Mouse (Mus musculus) layer of hippocampus, postnatal 14 days (tissue): Measurements from ENCODE around the gene Gm10778. TPM values are rescaled to one million over a fixed set of nuclear protein-coding genes. Genes with fewer than 3 reads are reported as not detected.

Experiments used
- DNase-seq, 2 experiments: peaks; one replicate each; pipeline ENCODE4 v3.0.0; 2021 to 2022; ENCODE audit warnings: low spot score in 2 of 2, mixed read lengths in 1 of 2
- long read RNA-seq, 2 experiments: library from polyadenylated mRNA; stranded (forward); transcript quantifications; one replicate each; pipeline ENCODE4 v2.0.0; 2021
- total RNA-seq, 2 experiments: library from RNA; stranded (reverse); gene quantifications; 2 replicates each; pipeline ENCODE4 v1.2.3; 2021

Gene Gm10778
- total RNA-seq = 1 to 10 TPM; 3.5 to 3.9 TPM
- long read RNA-seq, experiment 1 = 0 reads
- long read RNA-seq, experiment 2, full-length matches to known transcripts = 2 of 2 reads
- long read RNA-seq, experiment 2, partial matches to known transcripts = 0 of 2 reads
- long read RNA-seq, experiment 2, other reads (novel, unspliced or antisense) = 0 of 2 reads

- peak; percentile 84 to 90 for DNase-seq
These were observed at the start of gene Gm10778 for GRCm38 (mm10) chr10:81648803-81649775. TSS of gene Gm10778 (plus strand) at chr10:81649059.

DNA sequence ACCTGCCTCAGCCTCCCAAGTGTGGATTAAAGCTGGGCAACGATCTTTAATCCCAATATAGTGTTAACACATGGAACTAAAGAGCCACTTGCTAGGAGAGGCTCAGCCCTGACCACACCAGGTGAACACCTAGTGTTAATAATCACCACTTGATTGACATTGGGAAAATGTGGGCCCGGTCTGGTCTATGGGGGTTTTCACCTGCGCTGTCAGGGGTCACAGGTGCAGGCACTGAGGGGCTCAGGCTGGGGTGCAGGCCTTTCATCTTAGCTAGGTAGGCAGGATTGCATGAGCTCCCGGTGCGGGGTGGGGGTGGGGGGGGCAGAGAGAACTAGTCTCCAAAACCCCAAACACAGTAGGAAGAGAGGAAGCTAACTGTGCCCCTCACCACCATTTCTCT is 49.2 kb upstream of the Gm10778 start:
- no peak for DNase-seq

DNA sequence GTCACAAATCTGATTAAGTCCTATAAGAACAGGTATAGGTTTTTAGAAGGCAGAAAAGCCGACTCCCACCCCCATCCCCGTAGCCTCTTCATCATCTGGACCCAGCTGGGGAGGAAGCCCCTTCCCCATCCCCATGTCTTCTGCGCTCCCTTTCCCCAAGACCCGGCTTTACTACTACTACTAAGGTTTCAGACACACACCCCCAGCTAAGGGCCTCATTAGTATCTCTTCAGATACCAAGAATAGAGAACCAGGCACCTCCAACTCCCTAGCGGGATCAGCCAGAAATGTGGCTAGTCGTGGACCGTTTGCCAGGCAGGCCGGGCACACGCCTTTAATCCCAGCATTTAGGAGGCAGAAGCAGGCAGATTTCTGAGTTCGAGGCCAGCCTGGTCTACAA is 48.8 kb upstream of the Gm10778 start:
- no peak for DNase-seq

- DNase-seq = peak; percentile 88 to 95
These were observed 48.1 kb upstream of the Gm10778 start, which contains the start of gene Tle6 for GRCm38 (mm10) chr10:81600738-81601203. TSS of gene Tle6 (minus strand) at chr10:81601073.

DNA sequence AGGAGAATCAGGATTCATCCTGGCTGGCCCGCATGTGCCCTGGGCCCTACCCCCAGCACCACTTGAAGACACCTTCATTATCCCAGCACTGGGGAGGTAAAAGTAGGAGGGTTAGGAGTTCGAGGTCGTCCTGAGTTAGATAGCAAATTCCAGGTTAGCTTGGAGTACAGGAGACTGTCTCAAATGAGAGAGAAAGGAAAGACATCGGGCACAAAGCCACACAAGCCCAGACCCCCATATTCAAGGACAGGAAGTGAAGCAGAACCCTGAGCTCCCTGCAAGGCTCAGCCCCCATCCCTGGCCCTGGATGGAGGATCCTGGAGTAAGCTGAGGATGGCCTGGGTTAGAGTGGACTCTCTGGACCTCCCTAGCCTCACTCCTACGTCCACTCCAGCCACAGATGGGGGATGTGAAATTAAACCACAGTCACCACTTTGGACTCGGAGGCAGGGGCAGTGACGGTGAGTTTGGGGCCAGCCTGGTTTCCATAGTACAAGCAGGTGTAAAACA is 47.4 kb upstream of the Gm10778 start:
- no peak for DNase-seq

- no peak for DNase-seq
These were observed 46.1 kb upstream of the Gm10778 start for GRCm38 (mm10) chr10:81602741-81603151.

DNA sequence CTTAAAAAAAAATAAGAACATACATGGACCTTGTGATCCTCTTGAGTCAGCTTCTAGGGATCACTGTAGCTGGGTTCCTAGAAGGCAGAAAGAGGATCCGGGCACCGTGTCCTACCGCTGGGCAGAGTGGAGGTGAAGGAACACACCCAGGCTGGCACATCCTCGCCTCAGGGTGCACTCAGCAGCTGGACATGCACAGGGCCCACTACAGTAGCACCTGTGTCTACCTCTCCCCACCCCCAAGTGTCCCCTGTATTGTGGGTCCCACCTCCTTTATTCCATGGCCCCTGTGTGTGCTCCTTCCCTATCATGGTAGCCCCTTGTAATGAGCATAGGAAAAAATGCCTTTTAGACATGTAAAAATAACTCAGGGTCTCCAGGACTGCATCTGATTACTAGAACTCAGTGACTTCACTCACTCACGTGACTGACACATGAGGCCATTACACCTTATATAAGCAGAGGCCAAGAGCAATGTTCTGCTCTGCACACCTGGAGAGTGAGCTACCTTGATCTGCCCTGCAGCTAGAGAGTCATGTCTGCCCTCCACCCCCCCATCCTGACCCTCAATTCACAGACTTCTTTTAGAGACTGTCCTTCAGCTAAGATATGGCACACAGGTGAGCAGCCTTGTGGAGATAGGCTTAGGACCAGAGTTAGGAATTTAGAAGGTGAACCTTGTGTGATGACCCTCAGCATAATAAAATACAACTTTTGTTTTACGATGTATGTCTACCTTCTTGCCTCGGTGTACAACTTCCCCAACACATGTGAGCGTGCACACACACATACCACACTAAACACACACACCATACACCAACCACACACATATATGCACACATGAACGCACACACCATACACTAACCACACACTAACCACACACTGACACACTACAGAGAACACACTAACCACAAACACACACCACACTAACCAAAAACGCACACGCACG is 44.6 kb upstream of the Gm10778 start:
- DNase-seq = no peak

GRCm38 (mm10) chr10:81604968-81605665 is 43.7 kb upstream of the Gm10778 start:
- DNase-seq = peak; percentile 86 to 91

- no peak for DNase-seq
These were observed 43.2 kb upstream of the Gm10778 start for GRCm38 (mm10) chr10:81605666-81605973.

GRCm38 (mm10) chr10:81605974-81606751 is 42.7 kb upstream of the Gm10778 start, which contains the start of gene BC025920:
TSS of gene BC025920 (plus strand) at chr10:81606270.
- DNase-seq = peak; percentile 90 to 98

DNA sequence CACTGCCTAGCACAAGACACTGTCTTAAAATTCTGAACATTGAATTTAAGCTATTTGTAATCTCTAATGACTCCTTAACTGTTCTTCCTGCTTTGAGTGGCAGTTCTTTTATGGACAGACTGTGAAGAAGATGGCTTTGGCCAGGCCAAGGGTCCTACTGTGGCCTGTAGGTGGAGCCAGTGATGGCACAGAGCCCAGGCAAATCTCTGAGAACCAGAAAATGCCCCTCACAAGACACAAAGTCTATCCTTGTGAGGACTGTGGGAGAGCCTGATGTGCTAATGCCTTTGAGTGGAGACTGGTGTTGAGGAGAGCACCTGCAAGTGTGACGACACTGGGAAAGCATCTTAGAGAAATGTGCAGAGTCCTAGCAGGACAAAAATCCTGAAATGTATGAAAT is 40.6 kb upstream of the Gm10778 start:
- DNase-seq = no peak

GRCm38 (mm10) chr10:81612779-81613178 is 36.1 kb upstream of the Gm10778 start:
- no peak for DNase-seq

GRCm38 (mm10) chr10:81615486-81615885 is 33.4 kb upstream of the Gm10778 start:
- DNase-seq = peak in 1 of 2 experiments; percentile 76

DNA sequence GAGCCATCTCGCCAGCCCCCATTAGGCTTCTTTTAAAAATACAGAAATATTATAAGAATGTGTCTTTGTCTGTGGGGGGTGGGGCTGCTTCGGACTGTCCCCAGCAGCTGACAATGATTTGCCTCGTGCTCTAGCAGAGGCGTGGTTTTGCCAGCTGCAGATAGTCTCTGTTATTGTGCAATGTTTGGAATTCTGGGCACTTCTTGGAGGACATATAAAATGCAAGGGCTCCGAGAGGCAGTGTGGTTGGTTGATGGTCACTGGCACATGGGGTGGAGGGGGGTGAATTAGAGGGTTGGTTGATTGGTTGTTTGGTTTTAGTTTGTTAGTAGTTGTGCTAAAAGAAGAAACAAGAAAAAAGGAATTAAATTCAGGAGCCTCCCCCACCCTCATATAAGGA is 28.9 kb upstream of the Gm10778 start:
- DNase-seq = no peak

DNA sequence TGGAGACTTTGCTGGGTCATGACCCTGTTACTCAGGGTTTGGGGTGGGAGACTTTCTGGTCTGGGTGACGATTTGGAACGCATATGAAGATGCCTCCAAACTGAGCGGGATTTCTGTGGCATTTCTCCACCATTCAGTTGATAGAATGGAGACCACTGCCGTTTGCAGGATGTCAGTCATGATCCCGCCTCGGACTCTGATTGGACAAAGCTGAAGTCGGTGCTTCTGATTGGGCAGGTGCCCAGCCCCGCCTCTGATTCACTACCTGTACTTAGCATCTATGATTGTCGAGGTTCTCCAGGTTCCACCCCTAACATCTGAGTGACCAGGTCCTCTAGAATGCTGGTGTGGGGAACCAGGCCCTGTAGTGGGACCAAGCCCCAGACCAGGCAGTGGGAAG is 28.1 kb upstream of the Gm10778 start:
- DNase-seq = no peak

DNA sequence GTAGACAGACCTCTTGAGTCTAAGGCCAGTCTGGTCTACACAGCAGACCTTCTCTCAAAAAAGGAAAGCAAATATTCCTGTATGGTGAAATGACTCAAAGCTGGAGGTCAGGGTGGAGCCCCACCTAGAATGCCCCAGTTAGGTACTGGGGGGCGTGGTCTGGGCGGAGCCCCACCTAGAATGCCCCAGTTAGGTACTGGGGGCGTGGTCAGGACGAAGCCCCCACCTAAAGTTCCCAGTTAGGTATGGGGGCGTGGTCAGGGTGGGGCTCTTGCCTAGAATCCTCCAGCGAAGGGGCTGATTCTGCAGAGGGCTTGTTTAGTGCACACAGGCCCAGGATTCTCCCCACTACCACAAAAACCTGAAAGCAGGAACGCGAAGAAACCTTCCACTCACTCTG is 25.4 kb upstream of the Gm10778 start:
- no peak for DNase-seq

- DNase-seq = no peak
These were observed 22.5 kb upstream of the Gm10778 start for GRCm38 (mm10) chr10:81626101-81626993.
